Mouse (Mus musculus): ENCODE results near the gene Tprkb. TPM values are rescaled to one million over a fixed set of nuclear protein-coding genes. Genes with fewer than 3 reads are reported as not detected.
"Not testable (repeated sequence)": the region's sequence is repeated elsewhere in the genome, so short reads cannot be mapped to it uniquely, and the experiment has no call there.

Gene Tprkb
- polyA plus RNA-seq, 1 experiment from 2014 or later, result 32.1 TPM

DNA sequence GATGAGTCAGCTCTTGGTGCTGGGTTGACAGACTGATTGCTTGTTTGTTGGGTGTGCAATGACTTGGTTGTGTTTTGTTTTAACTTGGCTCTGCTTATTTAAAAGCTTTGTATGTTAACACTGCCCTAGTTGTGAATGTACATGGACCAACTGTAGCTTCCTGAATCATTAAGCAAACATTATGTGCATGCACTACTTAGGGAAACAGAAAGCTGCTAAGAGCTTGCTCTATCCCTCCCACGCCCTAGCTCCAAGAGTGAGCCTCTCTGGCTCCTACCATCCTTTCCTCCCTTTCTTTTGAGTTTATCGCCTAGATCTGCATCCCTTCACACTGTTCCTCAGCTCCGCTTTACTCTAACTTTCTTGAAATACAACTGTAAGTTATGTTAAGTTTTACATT, 61.7 kb downstream of the Tprkb start:
- Histone ChIP-seq H3K27ac (ENCODE audit: low read depth, low read length) (no peak overlapping the region), H3K9me3 (ENCODE audit: control insufficient read depth, low read length) (no peaks in the 10 kb centered on the region), H3K4me3 (ENCODE audit: low read depth, low read length) (no peak overlapping the region), H3K27me3 (ENCODE audit: control insufficient read depth, insufficient read depth, low read length) (no peaks in the 10 kb centered on the region), H3K4me1 (replicated peaks; ENCODE audit: control insufficient read depth, insufficient read depth, low read length) (no peaks in the 10 kb centered on the region), H3K9ac (ENCODE audit: low read length) (no peak overlapping the region), H3K36me3 (ENCODE audit: control insufficient read depth, insufficient read depth, low read length) (no peaks in the 10 kb centered on the region), H3K4me2 (ENCODE audit: low read depth, low read length, severe bottlenecking) (no peak overlapping the region)
- ATAC-seq (replicated peaks; ENCODE audit: low FRiP score), result no peak
- DNase-seq (ENCODE audit: low spot score), result no peak
- WGBS, result 85% methylated on average over 3 of the region's 3 CpGs

DNA sequence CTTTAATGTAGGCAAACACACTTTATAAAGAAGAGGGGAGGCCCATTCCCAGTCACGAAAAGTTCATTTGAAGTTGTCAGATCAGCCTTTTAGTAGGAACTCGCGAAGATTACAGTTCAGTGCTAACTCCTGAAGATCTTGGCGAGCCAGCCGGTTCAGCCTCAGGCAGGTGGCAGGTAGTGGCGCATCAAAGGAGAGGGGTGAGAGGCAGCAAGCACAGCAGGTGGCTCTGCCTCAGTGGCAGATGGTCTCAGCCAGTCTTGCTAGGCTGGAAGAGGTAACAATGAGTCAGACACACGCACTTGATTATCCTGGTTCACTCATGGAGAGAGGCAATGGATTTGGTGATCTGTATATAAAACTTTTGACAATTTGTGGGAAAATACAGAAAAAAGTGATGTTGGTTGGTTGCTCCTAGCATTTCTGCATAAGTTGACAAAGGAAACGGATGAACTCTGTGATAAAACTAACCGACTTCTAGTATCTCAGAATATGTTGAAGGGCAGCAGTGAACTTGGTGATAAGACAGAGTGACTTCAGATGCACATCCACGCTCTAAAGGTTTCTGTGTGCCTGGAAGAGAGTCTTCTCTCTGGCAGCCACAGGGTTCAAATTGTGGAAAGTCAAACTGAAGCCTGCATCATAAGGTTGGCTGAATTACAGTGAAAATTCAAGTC, 63.4 kb downstream of the Tprkb start:
- Histone ChIP-seq H3K27ac (ENCODE audit: low read depth, low read length) (no peak overlapping the region), H3K9me3 (ENCODE audit: control insufficient read depth, low read length) (no peaks in the 10 kb centered on the region), H3K9ac (ENCODE audit: low read length) (no peak overlapping the region), H3K4me1 (replicated peaks; ENCODE audit: control insufficient read depth, insufficient read depth, low read length) (no peaks in the 10 kb centered on the region), H3K36me3 (ENCODE audit: control insufficient read depth, insufficient read depth, low read length) (no peaks in the 10 kb centered on the region), H3K4me2 (ENCODE audit: low read depth, low read length, severe bottlenecking) (no peak overlapping the region), H3K4me3 (ENCODE audit: low read depth, low read length) (no peak overlapping the region), H3K27me3 (ENCODE audit: control insufficient read depth, insufficient read depth, low read length) (no peaks in the 10 kb centered on the region)
- ATAC-seq (replicated peaks; ENCODE audit: low FRiP score), result no peak
- WGBS, result 65% methylated on average over 10 of the region's 10 CpGs
- DNase-seq (ENCODE audit: low spot score), result no peak

DNA sequence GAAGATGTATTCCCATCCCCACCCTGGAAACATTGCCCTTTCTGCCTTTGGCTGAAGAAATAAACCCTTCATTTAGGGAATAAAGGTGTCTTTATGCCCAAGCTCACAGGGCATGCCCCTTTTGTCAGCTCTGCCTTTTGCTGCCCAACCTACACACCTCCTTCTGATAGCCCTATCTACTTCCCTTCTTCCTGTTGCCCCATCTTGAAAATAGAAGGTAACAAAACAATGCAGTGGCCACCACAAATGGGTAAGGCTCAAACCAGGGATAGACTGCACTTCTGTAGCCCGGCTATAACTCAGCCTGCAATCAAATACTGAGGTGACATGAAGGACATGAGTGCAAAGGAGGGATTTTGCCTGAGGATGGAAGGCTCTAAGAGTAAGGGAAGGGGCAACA, 64.1 kb downstream of the Tprkb start:
- H3K4me1 ChIP-seq (replicated peaks; ENCODE audit: control insufficient read depth, insufficient read depth, low read length), result no peaks in the 10 kb centered on the region
- no peaks in the 10 kb centered on the region for H3K36me3 ChIP-seq (ENCODE audit: control insufficient read depth, insufficient read depth, low read length)
- ATAC-seq (replicated peaks; ENCODE audit: low FRiP score) (no peak), DNase-seq (ENCODE audit: low spot score) (no peak)
- H3K27ac ChIP-seq (ENCODE audit: low read depth, low read length), result no peak overlapping the region
- no peak overlapping the region for H3K4me2 ChIP-seq (ENCODE audit: low read depth, low read length, severe bottlenecking)
- no peak overlapping the region for H3K4me3 ChIP-seq (ENCODE audit: low read depth, low read length)
- no peaks in the 10 kb centered on the region for H3K9me3 ChIP-seq (ENCODE audit: control insufficient read depth, low read length)
- H3K9ac ChIP-seq (ENCODE audit: low read length), result no peak overlapping the region
- 78% methylated on average over 1 of the region's 1 CpGs for WGBS
- H3K27me3 ChIP-seq (ENCODE audit: control insufficient read depth, insufficient read depth, low read length), result no peaks in the 10 kb centered on the region

DNA sequence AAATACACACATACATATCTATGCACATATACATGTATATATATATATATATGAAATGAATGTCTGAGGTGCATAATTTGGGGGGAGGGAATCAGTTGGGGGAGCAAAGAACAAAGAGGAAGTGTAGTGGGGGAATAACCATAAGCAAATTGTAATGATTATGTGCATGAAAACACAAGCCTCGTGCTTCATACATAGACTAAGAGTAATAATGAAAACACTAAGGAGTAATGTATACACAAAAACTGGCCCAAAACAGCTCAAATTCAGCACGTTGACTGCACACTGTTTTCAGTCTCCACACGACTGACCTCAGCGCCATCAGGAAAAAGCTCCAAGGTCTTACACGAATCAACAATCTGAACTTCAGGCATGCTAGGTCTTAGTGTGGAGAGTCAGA, 64.6 kb downstream of the Tprkb start:
- H3K27me3 ChIP-seq (ENCODE audit: control insufficient read depth, insufficient read depth, low read length), result no peaks in the 10 kb centered on the region
- WGBS, result 90% methylated on average over 5 of the region's 5 CpGs
- no peaks in the 10 kb centered on the region for H3K36me3 ChIP-seq (ENCODE audit: control insufficient read depth, insufficient read depth, low read length)
- H3K4me1 ChIP-seq (replicated peaks; ENCODE audit: control insufficient read depth, insufficient read depth, low read length), result no peaks in the 10 kb centered on the region
- no peak overlapping the region for H3K27ac ChIP-seq (ENCODE audit: low read depth, low read length)
- H3K9ac ChIP-seq (ENCODE audit: low read length), result no peak overlapping the region
- no peak overlapping the region for H3K4me3 ChIP-seq (ENCODE audit: low read depth, low read length)
- no peaks in the 10 kb centered on the region for H3K9me3 ChIP-seq (ENCODE audit: control insufficient read depth, low read length)
- H3K4me2 ChIP-seq (ENCODE audit: low read depth, low read length, severe bottlenecking), result no peak overlapping the region
- DNase-seq (ENCODE audit: low spot score) (no peak), ATAC-seq (replicated peaks; ENCODE audit: low FRiP score) (no peak)

DNA sequence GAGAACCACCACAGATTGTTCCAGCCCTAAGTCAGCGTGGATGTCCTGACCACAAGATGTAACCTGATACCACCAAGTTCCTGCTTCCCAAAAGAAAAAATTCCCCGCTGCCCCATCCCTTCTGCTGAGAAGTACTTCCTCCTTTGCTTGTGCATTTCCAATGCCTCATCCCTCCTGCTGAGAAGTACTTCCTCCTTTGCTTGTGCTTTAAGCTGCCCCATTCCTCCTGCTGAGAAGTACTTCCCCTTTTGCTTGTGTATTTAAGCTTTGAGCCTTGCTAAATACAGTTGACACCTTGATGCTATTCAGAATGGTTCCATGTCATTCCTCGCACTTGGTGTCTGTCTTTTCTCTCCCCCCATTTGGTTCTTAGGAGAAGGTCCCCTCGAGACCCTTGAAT, 67.1 kb downstream of the Tprkb start:
- ATAC-seq (replicated peaks; ENCODE audit: low FRiP score); H3K9me3 ChIP-seq (ENCODE audit: control insufficient read depth, low read length); H3K4me3 ChIP-seq (ENCODE audit: low read depth, low read length); H3K27me3 ChIP-seq (ENCODE audit: control insufficient read depth, insufficient read depth, low read length); H3K4me1 ChIP-seq (replicated peaks; ENCODE audit: control insufficient read depth, insufficient read depth, low read length); H3K27ac ChIP-seq (ENCODE audit: low read depth, low read length); H3K9ac ChIP-seq (ENCODE audit: low read length); H3K4me2 ChIP-seq (ENCODE audit: low read depth, low read length, severe bottlenecking); DNase-seq (ENCODE audit: low spot score); H3K36me3 ChIP-seq (ENCODE audit: control insufficient read depth, insufficient read depth, low read length): not testable (repeated sequence)
- WGBS, result 77% methylated on average over 4 of the region's 4 CpGs

Other genes starting within 250 kb of the Tprkb start
- gene Nat8f7, start 198.7 kb upstream of the Tprkb start, polyA plus RNA-seq (2014; fragmentation: Nextera tagmentation; extraction: Ambion mirVana), result not detected in 2 replicates
- gene Nat8f3, start 146.1 kb upstream of the Tprkb start, polyA plus RNA-seq (2014; fragmentation: Nextera tagmentation; extraction: Ambion mirVana), result 0.33 and 0.57 TPM in 2 replicates
- not detected in 2 replicates for gene Nat8f6, start 90.9 kb upstream of the Tprkb start, polyA plus RNA-seq (2014; fragmentation: Nextera tagmentation; extraction: Ambion mirVana)
- not detected in 2 replicates for gene Nat8f5, start 90.9 kb upstream of the Tprkb start, polyA plus RNA-seq (2014; fragmentation: Nextera tagmentation; extraction: Ambion mirVana)
- not detected in 2 replicates for gene Nat8, start 79.8 kb upstream of the Tprkb start, polyA plus RNA-seq (2014; fragmentation: Nextera tagmentation; extraction: Ambion mirVana)
- not detected in 2 replicates for gene Nat8f2, start 42.7 kb upstream of the Tprkb start, polyA plus RNA-seq (2014; fragmentation: Nextera tagmentation; extraction: Ambion mirVana)
- 7.0 and 7.5 TPM in 2 replicates for gene Nat8f4, start 7.0 kb upstream of the Tprkb start, polyA plus RNA-seq (2014; fragmentation: Nextera tagmentation; extraction: Ambion mirVana)
- 4.5 and 4.6 TPM in 2 replicates for gene Nat8f1, start 3.8 kb downstream of the Tprkb start, polyA plus RNA-seq (2014; fragmentation: Nextera tagmentation; extraction: Ambion mirVana)
- gene Dusp11, start 49.8 kb downstream of the Tprkb start, polyA plus RNA-seq (2014; fragmentation: Nextera tagmentation; extraction: Ambion mirVana), result 45.0 and 56.1 TPM in 2 replicates
- gene Figla, start 104.3 kb downstream of the Tprkb start, polyA plus RNA-seq (2014; fragmentation: Nextera tagmentation; extraction: Ambion mirVana), result not detected in 2 replicates
- gene Add2, start 116.8 kb downstream of the Tprkb start, polyA plus RNA-seq (2014; fragmentation: Nextera tagmentation; extraction: Ambion mirVana), result 61.0 and 68.3 TPM in 2 replicates

Measured in forebrain, embryonic 11.5 days (tissue).